Mouse (Mus musculus): ENCODE data around the gene Zbtb20. TPM values are rescaled to one million over a fixed set of nuclear protein-coding genes. Genes with fewer than 3 reads are reported as not detected.
A peak's percentile ranks its signal among the peaks of the same experiment; 100 is the strongest.

Gene Zbtb20
- polyA plus RNA-seq, 1 experiment from 2014 or later: 44.6 TPM

- Histone ChIP-seq H3K36me3 (ENCODE audit: insufficient read depth, low read length) (no peaks in the 10 kb centered on the region), H3K4me3 (ENCODE audit: low read length) (no peak overlapping the region), H3K27me3 (ENCODE audit: insufficient read depth, low read length) (no peaks in the 10 kb centered on the region), H3K9ac (replicated peaks; ENCODE audit: low read length) (no peak overlapping the region), H3K9me3 (ENCODE audit: low read length) (no peaks in the 10 kb centered on the region), H3K4me1 (ENCODE audit: insufficient read depth, low read length) (no peaks in the 10 kb centered on the region), H3K27ac (ENCODE audit: low read length) (no peak overlapping the region), H3K4me2 (replicated peaks; ENCODE audit: low read depth, low read length) (no peak overlapping the region)
- 85% methylated on average over 2 of the region's 2 CpGs for WGBS
- no peak for ATAC-seq (ENCODE audit: low FRiP score, low TSS enrichment)
Measured at GRCm38 (mm10) chr16:43169273-43169905, 293.7 kb downstream of the Zbtb20 start.

GRCm38 (mm10) chr16:43172139-43172538 lies 296.5 kb downstream of the Zbtb20 start:
- no peak overlapping the region for H3K9ac ChIP-seq (replicated peaks; ENCODE audit: low read length)
- ATAC-seq (ENCODE audit: low FRiP score, low TSS enrichment): no peak
- no peaks in the 10 kb centered on the region for H3K36me3 ChIP-seq (ENCODE audit: insufficient read depth, low read length)
- no peak overlapping the region for H3K4me3 ChIP-seq (ENCODE audit: low read length)
- H3K4me2 ChIP-seq (replicated peaks; ENCODE audit: low read depth, low read length): no peak overlapping the region
- H3K27me3 ChIP-seq (ENCODE audit: insufficient read depth, low read length): no peaks in the 10 kb centered on the region
- H3K9me3 ChIP-seq (ENCODE audit: low read length): no peaks in the 10 kb centered on the region
- H3K4me1 ChIP-seq (ENCODE audit: insufficient read depth, low read length): no peaks in the 10 kb centered on the region
- no peak overlapping the region for H3K27ac ChIP-seq (ENCODE audit: low read length)
- WGBS: 74% methylated on average over 2 of the region's 2 CpGs

GRCm38 (mm10) chr16:43172912-43173311 lies 297.2 kb downstream of the Zbtb20 start:
- Histone ChIP-seq H3K27ac (ENCODE audit: low read length) (no peak overlapping the region), H3K4me3 (ENCODE audit: low read length) (no peak overlapping the region), H3K27me3 (ENCODE audit: insufficient read depth, low read length) (no peaks in the 10 kb centered on the region), H3K4me1 (ENCODE audit: insufficient read depth, low read length) (no peaks in the 10 kb centered on the region), H3K4me2 (replicated peaks; ENCODE audit: low read depth, low read length) (no peak overlapping the region), H3K36me3 (ENCODE audit: insufficient read depth, low read length) (no peaks in the 10 kb centered on the region), H3K9me3 (ENCODE audit: low read length) (no peaks in the 10 kb centered on the region), H3K9ac (replicated peaks; ENCODE audit: low read length) (no peak overlapping the region)
- WGBS: 88% methylated on average over 1 of the region's 1 CpGs
- no peak for ATAC-seq (ENCODE audit: low FRiP score, low TSS enrichment)

- no peak overlapping the region for H3K4me2 ChIP-seq (replicated peaks; ENCODE audit: low read depth, low read length)
- no peaks in the 10 kb centered on the region for H3K4me1 ChIP-seq (ENCODE audit: insufficient read depth, low read length)
- no peaks in the 10 kb centered on the region for H3K27me3 ChIP-seq (ENCODE audit: insufficient read depth, low read length)
- 91% methylated on average over 2 of the region's 2 CpGs for WGBS
- no peak overlapping the region for H3K4me3 ChIP-seq (ENCODE audit: low read length)
- H3K9me3 ChIP-seq (ENCODE audit: low read length): no peaks in the 10 kb centered on the region
- no peak overlapping the region for H3K27ac ChIP-seq (ENCODE audit: low read length)
- H3K9ac ChIP-seq (replicated peaks; ENCODE audit: low read length): no peak overlapping the region
- H3K36me3 ChIP-seq (ENCODE audit: insufficient read depth, low read length): no peaks in the 10 kb centered on the region
- ATAC-seq (ENCODE audit: low FRiP score, low TSS enrichment): no peak
Measured at GRCm38 (mm10) chr16:43174815-43175214, 299.1 kb downstream of the Zbtb20 start.

GRCm38 (mm10) chr16:43181038-43181437 lies 305.4 kb downstream of the Zbtb20 start:
- Histone ChIP-seq H3K4me3 (ENCODE audit: low read length) (no peak overlapping the region), H3K36me3 (ENCODE audit: insufficient read depth, low read length) (no peaks in the 10 kb centered on the region), H3K27ac (ENCODE audit: low read length) (no peak overlapping the region), H3K4me2 (replicated peaks; ENCODE audit: low read depth, low read length) (no peak overlapping the region), H3K9ac (replicated peaks; ENCODE audit: low read length) (no peak overlapping the region), H3K27me3 (ENCODE audit: insufficient read depth, low read length) (no peaks in the 10 kb centered on the region), H3K9me3 (ENCODE audit: low read length) (no peaks in the 10 kb centered on the region), H3K4me1 (ENCODE audit: insufficient read depth, low read length) (no peaks in the 10 kb centered on the region)
- peak; percentile 77; the same call in 1 of the 2 replicates for ATAC-seq (ENCODE audit: low FRiP score, low TSS enrichment)
- 78% methylated on average over 1 of the region's 1 CpGs for WGBS

- H3K4me1 ChIP-seq (ENCODE audit: insufficient read depth, low read length): no peaks in the 10 kb centered on the region
- no peak for ATAC-seq (ENCODE audit: low FRiP score, low TSS enrichment)
- no peak overlapping the region for H3K4me3 ChIP-seq (ENCODE audit: low read length)
- no peaks in the 10 kb centered on the region for H3K36me3 ChIP-seq (ENCODE audit: insufficient read depth, low read length)
- no peaks in the 10 kb centered on the region for H3K27me3 ChIP-seq (ENCODE audit: insufficient read depth, low read length)
- 95% methylated on average over 1 of the region's 1 CpGs for WGBS
- H3K9ac ChIP-seq (replicated peaks; ENCODE audit: low read length): no peak overlapping the region
- no peak overlapping the region for H3K27ac ChIP-seq (ENCODE audit: low read length)
- no peak overlapping the region for H3K4me2 ChIP-seq (replicated peaks; ENCODE audit: low read depth, low read length)
- H3K9me3 ChIP-seq (ENCODE audit: low read length): no peaks in the 10 kb centered on the region
Measured at GRCm38 (mm10) chr16:43190390-43190789, 314.7 kb downstream of the Zbtb20 start.

GRCm38 (mm10) chr16:43191060-43191850 lies 315.6 kb downstream of the Zbtb20 start:
- Histone ChIP-seq H3K4me1 (ENCODE audit: insufficient read depth, low read length) (no peaks in the 10 kb centered on the region), H3K27ac (ENCODE audit: low read length) (no peak overlapping the region), H3K4me3 (ENCODE audit: low read length) (no peak overlapping the region), H3K9me3 (ENCODE audit: low read length) (no peaks in the 10 kb centered on the region), H3K4me2 (replicated peaks; ENCODE audit: low read depth, low read length) (no peak overlapping the region), H3K27me3 (ENCODE audit: insufficient read depth, low read length) (no peaks in the 10 kb centered on the region), H3K36me3 (ENCODE audit: insufficient read depth, low read length) (no peaks in the 10 kb centered on the region), H3K9ac (replicated peaks; ENCODE audit: low read length) (no peak overlapping the region)
- 90% methylated on average over 9 of the region's 9 CpGs for WGBS
- no peak for ATAC-seq (ENCODE audit: low FRiP score, low TSS enrichment)

GRCm38 (mm10) chr16:43193631-43194239 lies 318.1 kb downstream of the Zbtb20 start:
- WGBS: 88% methylated on average over 6 of the region's 6 CpGs
- no peak overlapping the region for H3K9ac ChIP-seq (replicated peaks; ENCODE audit: low read length)
- peak overlapping the region; percentile 29; the same call in 1 of the 2 replicates for H3K27ac ChIP-seq (ENCODE audit: low read length)
- H3K36me3 ChIP-seq (ENCODE audit: insufficient read depth, low read length): no peaks in the 10 kb centered on the region
- no peaks in the 10 kb centered on the region for H3K9me3 ChIP-seq (ENCODE audit: low read length)
- no peaks in the 10 kb centered on the region for H3K4me1 ChIP-seq (ENCODE audit: insufficient read depth, low read length)
- H3K4me3 ChIP-seq (ENCODE audit: low read length): no peak overlapping the region
- no peaks in the 10 kb centered on the region for H3K27me3 ChIP-seq (ENCODE audit: insufficient read depth, low read length)
- no peak overlapping the region for H3K4me2 ChIP-seq (replicated peaks; ENCODE audit: low read depth, low read length)
- ATAC-seq (ENCODE audit: low FRiP score, low TSS enrichment): no peak

- H3K4me3 ChIP-seq (ENCODE audit: low read length): no peak overlapping the region
- no peak overlapping the region for H3K9ac ChIP-seq (replicated peaks; ENCODE audit: low read length)
- no peak overlapping the region for H3K27ac ChIP-seq (ENCODE audit: low read length)
- peaks cover 6% of the 10 kb centered on the region; the same call in 1 of the 2 replicates for H3K4me1 ChIP-seq (ENCODE audit: insufficient read depth, low read length)
- no peak overlapping the region for H3K4me2 ChIP-seq (replicated peaks; ENCODE audit: low read depth, low read length)
- H3K9me3 ChIP-seq (ENCODE audit: low read length): no peaks in the 10 kb centered on the region
- 47% methylated on average over 4 of the region's 4 CpGs for WGBS
- ATAC-seq (ENCODE audit: low FRiP score, low TSS enrichment): no peak
- no peaks in the 10 kb centered on the region for H3K27me3 ChIP-seq (ENCODE audit: insufficient read depth, low read length)
- H3K36me3 ChIP-seq (ENCODE audit: insufficient read depth, low read length): no peaks in the 10 kb centered on the region
Measured at GRCm38 (mm10) chr16:43217336-43218006, 341.8 kb downstream of the Zbtb20 start.
